Mouse (Mus musculus): ENCODE results near the gene Scgb3a1. TPM values are rescaled to one million over a fixed set of nuclear protein-coding genes. Genes with fewer than 3 reads are reported as not detected.

Scgb3a1 gene
- not detected for polyA plus RNA-seq (2014; fragmentation: Illumina TruSeq; extraction: RNeasy Lipid Tissue Mini Kit (QIAGEN cat#74804))

GRCm38 (mm10) chr11:49663310-49663709, at the start of gene Scgb3a1:
Gene Scgb3a1, plus strand, starts transcription at chr11:49663610.

GRCm38 (mm10) chr11:49712555-49713335, 49.3 kb downstream of the Scgb3a1 start, which contains the start of gene Cnot6:
Gene Cnot6, minus strand, starts transcription at chr11:49712723.

Other genes starting within 250 kb of the Scgb3a1 start
- not detected for gene Olfr1389, start 240.5 kb upstream of the Scgb3a1 start, polyA plus RNA-seq (2014; fragmentation: Illumina TruSeq; extraction: RNeasy Lipid Tissue Mini Kit (QIAGEN cat#74804))
- not detected for gene Olfr1388, start 227.0 kb upstream of the Scgb3a1 start, polyA plus RNA-seq (2014; fragmentation: Illumina TruSeq; extraction: RNeasy Lipid Tissue Mini Kit (QIAGEN cat#74804))
- not detected for gene Olfr1387, start 208.3 kb upstream of the Scgb3a1 start, polyA plus RNA-seq (2014; fragmentation: Illumina TruSeq; extraction: RNeasy Lipid Tissue Mini Kit (QIAGEN cat#74804))
- not detected for gene Olfr1386, start 198.6 kb upstream of the Scgb3a1 start, polyA plus RNA-seq (2014; fragmentation: Illumina TruSeq; extraction: RNeasy Lipid Tissue Mini Kit (QIAGEN cat#74804))
- gene Olfr1385, start 174.5 kb upstream of the Scgb3a1 start, polyA plus RNA-seq (2014; fragmentation: Illumina TruSeq; extraction: RNeasy Lipid Tissue Mini Kit (QIAGEN cat#74804)) = not detected
- gene Olfr1384, start 156.9 kb upstream of the Scgb3a1 start, polyA plus RNA-seq (2014; fragmentation: Illumina TruSeq; extraction: RNeasy Lipid Tissue Mini Kit (QIAGEN cat#74804)) = not detected
- not detected for gene Olfr1383, start 144.0 kb upstream of the Scgb3a1 start, polyA plus RNA-seq (2014; fragmentation: Illumina TruSeq; extraction: RNeasy Lipid Tissue Mini Kit (QIAGEN cat#74804))
- gene Olfr1382, start 135.4 kb upstream of the Scgb3a1 start, polyA plus RNA-seq (2014; fragmentation: Illumina TruSeq; extraction: RNeasy Lipid Tissue Mini Kit (QIAGEN cat#74804)) = not detected
- gene Olfr1381, start 120.2 kb upstream of the Scgb3a1 start, polyA plus RNA-seq (2014; fragmentation: Illumina TruSeq; extraction: RNeasy Lipid Tissue Mini Kit (QIAGEN cat#74804)) = not detected
- gene Olfr1380, start 106.7 kb upstream of the Scgb3a1 start, polyA plus RNA-seq (2014; fragmentation: Illumina TruSeq; extraction: RNeasy Lipid Tissue Mini Kit (QIAGEN cat#74804)) = not detected
- gene Flt4, start 54.3 kb upstream of the Scgb3a1 start, polyA plus RNA-seq (2014; fragmentation: Illumina TruSeq; extraction: RNeasy Lipid Tissue Mini Kit (QIAGEN cat#74804)) = 3.0 TPM
- gene Cnot6, start 49.1 kb downstream of the Scgb3a1 start, polyA plus RNA-seq (2014; fragmentation: Illumina TruSeq; extraction: RNeasy Lipid Tissue Mini Kit (QIAGEN cat#74804)) = 648 TPM
- 13.9 TPM for gene Gfpt2, start 130.6 kb downstream of the Scgb3a1 start, polyA plus RNA-seq (2014; fragmentation: Illumina TruSeq; extraction: RNeasy Lipid Tissue Mini Kit (QIAGEN cat#74804))
- 128 TPM for gene Mapk9, start 183.1 kb downstream of the Scgb3a1 start, polyA plus RNA-seq (2014; fragmentation: Illumina TruSeq; extraction: RNeasy Lipid Tissue Mini Kit (QIAGEN cat#74804))
- gene Rasgef1c, start 238.2 kb downstream of the Scgb3a1 start, polyA plus RNA-seq (2014; fragmentation: Illumina TruSeq; extraction: RNeasy Lipid Tissue Mini Kit (QIAGEN cat#74804)) = not detected